Comparison of ENCODE assay signal across 17 mouse cellular contexts in genomic region chr19:14776791-14777190, GRCm38 (mm10).
DNase-seq lines count a peak whose midpoint lies in the region; ATAC-seq and TF ChIP-seq lines count a peak whose summit lies in the region.
"Had no signal": no experiment of that assay in that cellular context is flagged by ENCODE, and none has a peak within 500 bp of the region (broad histone marks: within the 10 kb centered on the region; RNA-seq: fewer than 3 reads in every experiment).

No protein-coding gene starts in this region.

- no peak overlapping the region for H3K9ac ChIP-seq in midbrain, embryonic 12.5 days (replicated peaks)
- no peak overlapping the region for H3K9ac ChIP-seq in hindbrain, embryonic 12.5 days
- H3K9ac ChIP-seq in midbrain, postnatal 0 days (replicated peaks; ENCODE audit: low read length, poor library complexity, severe bottlenecking) = no peak overlapping the region
- H3K9ac ChIP-seq: limb, embryonic 13.5 days; liver, postnatal 0 days had no signal

- 46% methylated on average over 5 of the region's 5 CpGs for WGBS in midbrain, embryonic 12.5 days
- 64% methylated on average over 5 of the region's 5 CpGs for WGBS in midbrain, embryonic 10.5 days
- WGBS in forebrain, embryonic 10.5 days = 59% methylated on average over 5 of the region's 5 CpGs
- WGBS in hindbrain, embryonic 12.5 days = 39% methylated on average over 5 of the region's 5 CpGs
- WGBS in midbrain, postnatal 0 days = 33% methylated on average over 5 of the region's 5 CpGs

- H3K36me3 ChIP-seq in midbrain, embryonic 12.5 days = no peaks in the 10 kb centered on the region
- no peaks in the 10 kb centered on the region for H3K36me3 ChIP-seq in midbrain, embryonic 10.5 days
- no peaks in the 10 kb centered on the region for H3K36me3 ChIP-seq in forebrain, embryonic 10.5 days (replicated peaks)
- H3K36me3 ChIP-seq in hindbrain, embryonic 12.5 days = no peaks in the 10 kb centered on the region
- no peaks in the 10 kb centered on the region for H3K36me3 ChIP-seq in midbrain, postnatal 0 days (ENCODE audit: insufficient read depth, low read length)
- H3K36me3 ChIP-seq: G1E; limb, embryonic 13.5 days had no signal

- peaks cover 11% of the 10 kb centered on the region; the same call in 1 of the 2 replicates for H3K4me1 ChIP-seq in midbrain, embryonic 12.5 days
- H3K4me1 ChIP-seq in midbrain, embryonic 10.5 days = peaks cover 12% of the 10 kb centered on the region
- H3K4me1 ChIP-seq in forebrain, embryonic 10.5 days = peaks cover 26% of the 10 kb centered on the region
- 0 out of 2 replicates have a peak, but pooled peaks cover 10% of the 10 kb centered on the region for H3K4me1 ChIP-seq in hindbrain, embryonic 12.5 days
- no peaks in the 10 kb centered on the region for H3K4me1 ChIP-seq in midbrain, postnatal 0 days (ENCODE audit: insufficient read depth, low read length)
- H3K4me1 ChIP-seq: limb, embryonic 13.5 days had no signal

- intact Hi-C loops in gastrocnemius, adult 2 months (cut with DNase I) = no loop called here

- ATAC-seq in midbrain, embryonic 12.5 days (ENCODE audit: low FRiP score, low read depth) = peak; percentile 13; the same call in 1 of the 2 replicates
- peak; percentile 55; the same call in 1 of the 2 replicates for ATAC-seq in hindbrain, embryonic 12.5 days (ENCODE audit: low FRiP score)
- no peak for ATAC-seq in midbrain, postnatal 0 days (ENCODE audit: low FRiP score)
- ATAC-seq: liver, postnatal 0 days had no signal

- no peak for DNase-seq in midbrain, embryonic 10.5 days (ENCODE audit: low spot score)
- DNase-seq in forebrain, embryonic 10.5 days (ENCODE audit: extremely low spot score, low spot score) = no peak
- peak; percentile 30 for DNase-seq in midbrain, postnatal 0 days (ENCODE audit: low spot score)
- DNase-seq in adrenal gland, postnatal 4 days (ENCODE audit: low spot score in 2 of 2) = no peak
- no peak for DNase-seq in gastrocnemius, adult 2 months
- no peak for DNase-seq in layer of hippocampus, adult 9-11 months
- DNase-seq: adrenal gland, adult 8-10 months; cerebellum, adult 8-10 months; gastrocnemius, postnatal 25 days; heart, postnatal 10 days; kidney, postnatal 10 days; liver, postnatal 0 days; right cerebral cortex, postnatal 14 days had no signal

- H3K27me3 ChIP-seq in midbrain, embryonic 12.5 days = peaks cover 8% of the 10 kb centered on the region; the same call in 1 of the 2 replicates
- H3K27me3 ChIP-seq in midbrain, embryonic 10.5 days (ENCODE audit: low read depth, poor library complexity, severe bottlenecking) = peaks cover 23% of the 10 kb centered on the region
- peaks cover 30% of the 10 kb centered on the region for H3K27me3 ChIP-seq in forebrain, embryonic 10.5 days (ENCODE audit: poor library complexity, severe bottlenecking)
- H3K27me3 ChIP-seq in hindbrain, embryonic 12.5 days = peaks cover 3% of the 10 kb centered on the region; the same call in 1 of the 2 replicates
- H3K27me3 ChIP-seq in midbrain, postnatal 0 days (ENCODE audit: insufficient read depth, low read length) = no peaks in the 10 kb centered on the region; the same call in 1 of the 2 replicates

- no peak for TF ChIP-seq CTCF in midbrain, postnatal 0 days (IDR thresholded peaks at IDR 0.05)
- no peak for TF ChIP-seq CTCF in gastrocnemius, adult 2 months (IDR thresholded peaks at IDR 0.05)

- H3K9me3 ChIP-seq in midbrain, embryonic 12.5 days = peaks cover 2% of the 10 kb centered on the region; the same call in 1 of the 2 replicates
- H3K9me3 ChIP-seq in midbrain, embryonic 10.5 days (replicated peaks) = peaks cover 7% of the 10 kb centered on the region; the same call in 1 of the 2 replicates
- H3K9me3 ChIP-seq in forebrain, embryonic 10.5 days = peaks cover 3% of the 10 kb centered on the region; the same call in 1 of the 2 replicates
- no peaks in the 10 kb centered on the region for H3K9me3 ChIP-seq in hindbrain, embryonic 12.5 days (replicated peaks)
- no peaks in the 10 kb centered on the region for H3K9me3 ChIP-seq in midbrain, postnatal 0 days (ENCODE audit: low read length)
- H3K9me3 ChIP-seq: G1E had no signal

- peak overlapping the region; percentile 32 for H3K4me2 ChIP-seq in midbrain, embryonic 12.5 days (replicated peaks)
- peak overlapping the region; percentile 39 for H3K4me2 ChIP-seq in hindbrain, embryonic 12.5 days (replicated peaks)
- H3K4me2 ChIP-seq in midbrain, postnatal 0 days (ENCODE audit: low read depth, low read length, poor library complexity, severe bottlenecking) = peak overlapping the region; percentile 42

- 0 out of 2 replicates have a peak overlapping the region, but pooled peaks have one; percentile 20 for H3K27ac ChIP-seq in midbrain, embryonic 12.5 days (replicated peaks)
- H3K27ac ChIP-seq in midbrain, embryonic 10.5 days (replicated peaks) = no peak overlapping the region
- no peak overlapping the region for H3K27ac ChIP-seq in forebrain, embryonic 10.5 days
- H3K27ac ChIP-seq in hindbrain, embryonic 12.5 days = peak overlapping the region; percentile 18; the same call in 1 of the 2 replicates
- no peak overlapping the region for H3K27ac ChIP-seq in midbrain, postnatal 0 days (ENCODE audit: low read depth, low read length)
- no peak overlapping the region for H3K27ac ChIP-seq in gastrocnemius, adult 2 months
- H3K27ac ChIP-seq: limb, embryonic 13.5 days had no signal

- H3K4me3 ChIP-seq in midbrain, embryonic 12.5 days = 0 out of 2 replicates have a peak overlapping the region, but pooled peaks have one; percentile 0
- no peak overlapping the region for H3K4me3 ChIP-seq in midbrain, embryonic 10.5 days
- peak overlapping the region; percentile 27; the same call in 1 of the 2 replicates for H3K4me3 ChIP-seq in forebrain, embryonic 10.5 days
- no peak overlapping the region for H3K4me3 ChIP-seq in hindbrain, embryonic 12.5 days
- H3K4me3 ChIP-seq in midbrain, postnatal 0 days (ENCODE audit: low read depth, low read length) = no peak overlapping the region
- H3K4me3 ChIP-seq in gastrocnemius, adult 2 months = no peak overlapping the region
- H3K4me3 ChIP-seq: limb, embryonic 13.5 days had no signal

Comparison
In these comparisons a context has a peak if more than half of its experiments do, and no peak if none do; other contexts are left out.
1. H3K27ac ChIP-seq: peak in midbrain, embryonic 12.5 days (single experiment) and hindbrain, embryonic 12.5 days (single experiment); none in midbrain, embryonic 10.5 days (single experiment), forebrain, embryonic 10.5 days (single experiment), midbrain, postnatal 0 days (single experiment) and gastrocnemius, adult 2 months (single experiment).
2. H3K4me3 ChIP-seq: peak in midbrain, embryonic 12.5 days (single experiment) and forebrain, embryonic 10.5 days (single experiment); none in midbrain, embryonic 10.5 days (single experiment), hindbrain, embryonic 12.5 days (single experiment), midbrain, postnatal 0 days (single experiment) and gastrocnemius, adult 2 months (single experiment).
3. Peak in every context shown above with its lines, with median percentiles within 50 percentile points of each other: H3K4me2 ChIP-seq.